Mouse (Mus musculus) skeletal muscle tissue, postnatal 0 days (tissue): ENCODE measurements around the gene E2f3. TPM values are rescaled to one million over a fixed set of nuclear protein-coding genes. Genes with fewer than 3 reads are reported as not detected.

Experiments used
- polyA plus RNA-seq: library from polyadenylated mRNA; unstranded; fragments of >200 nt; fragmentation: Nextera tagmentation; extraction: Ambion mirVana; gene quantifications from 2 replicates; pipeline ENCODE4 v1.2.1, GENCODE M21; 2015

Gene E2f3
- polyA plus RNA-seq = 3.1 and 3.8 TPM in 2 replicates

DNA sequence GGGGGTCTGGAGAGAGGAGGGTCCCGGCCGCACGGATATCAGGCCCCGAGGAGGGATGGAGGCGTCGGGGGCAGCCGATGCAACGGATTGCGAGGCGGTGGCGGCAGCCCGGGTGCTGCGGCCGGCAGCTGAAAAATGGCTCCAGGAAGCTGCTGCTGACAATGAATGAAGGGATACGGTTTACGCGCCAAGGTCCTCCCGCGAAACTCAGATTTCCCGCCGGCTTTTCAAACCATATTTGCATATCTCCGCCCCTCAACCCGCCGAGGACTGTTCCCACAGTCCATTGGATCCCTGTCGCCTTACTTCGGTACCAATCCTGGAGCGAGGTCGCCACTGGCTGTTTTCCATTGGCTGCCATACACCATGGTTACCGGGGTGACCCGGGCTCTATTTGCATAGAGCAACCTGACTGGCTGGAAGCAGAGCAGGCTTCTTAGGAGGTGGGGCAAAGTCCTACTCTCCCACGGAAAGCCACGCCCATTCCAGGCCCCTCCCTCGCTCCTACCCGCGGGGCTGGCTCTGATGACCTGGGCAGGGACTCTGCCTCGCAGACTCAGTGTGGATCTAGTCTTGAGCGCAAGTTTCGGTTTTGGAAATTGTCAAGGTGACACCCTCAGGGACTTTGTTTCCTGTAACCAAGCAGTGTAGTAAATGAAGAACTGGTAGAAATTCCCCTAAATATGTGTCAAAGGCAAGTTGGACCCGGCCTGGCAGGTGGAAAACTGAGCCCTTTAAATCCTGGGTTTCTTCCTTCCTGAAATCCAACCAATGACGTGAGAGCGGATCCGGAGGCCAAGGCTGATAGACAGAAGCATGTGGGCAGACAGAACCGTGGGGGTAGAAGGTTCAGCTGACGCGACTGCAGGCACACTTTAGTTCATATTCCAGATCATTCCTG is at the start of gene E2f3:
Gene E2f3 (minus strand): TSS at position 209 of the 901 bp plus-strand sequence.

Other genes starting within 250 kb of the E2f3 start
- gene Cdkal1, start 130.4 kb downstream of the E2f3 start, polyA plus RNA-seq = 17.4 and 18.8 TPM in 2 replicates
- gene Mboat1, start 150.4 kb upstream of the E2f3 start, polyA plus RNA-seq = 4.1 and 5.0 TPM in 2 replicates